Mouse (Mus musculus): ENCODE measurements around the gene Gm44596. TPM values are rescaled to one million over a fixed set of nuclear protein-coding genes. Genes with fewer than 3 reads are reported as not detected.

The Gm44596 gene
- polyA plus RNA-seq, 1 experiment from 2014 or later, result not detected

- 88% methylated on average over 1 of the region's 1 CpGs for WGBS
- Histone ChIP-seq H3K27me3 (replicated peaks; ENCODE audit: low read depth, poor library complexity, severe bottlenecking) (no peaks in the 10 kb centered on the region), H3K4me3 (no peak overlapping the region), H3K36me3 (replicated peaks) (no peaks in the 10 kb centered on the region), H3K4me1 (no peaks in the 10 kb centered on the region), H3K9me3 (no peaks in the 10 kb centered on the region), H3K27ac (replicated peaks) (no peak overlapping the region)
- DNase-seq (ENCODE audit: low spot score), result no peak
These were observed 13.9 kb downstream of the Gm44596 start for GRCm38 (mm10) chr6:128389185-128389584.

DNA sequence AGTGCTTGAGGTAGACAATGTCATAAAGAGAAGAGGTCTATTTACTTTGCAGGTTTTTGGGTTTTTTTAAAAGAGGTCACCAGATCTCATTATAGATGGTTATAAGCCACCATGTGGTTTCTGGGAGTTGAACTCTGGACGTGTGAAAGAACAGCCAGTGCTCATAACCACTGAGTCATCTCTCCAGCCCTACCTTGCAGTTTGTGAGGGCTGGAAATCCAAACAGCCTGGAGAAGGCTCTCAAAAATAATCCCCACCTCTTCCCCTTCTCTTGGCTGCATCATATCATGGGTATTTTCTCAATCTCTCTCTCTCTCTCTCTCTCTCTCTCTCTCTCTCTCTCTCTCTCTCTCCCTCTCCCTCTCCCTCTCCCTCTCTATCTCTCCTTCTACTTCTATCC lies 15.4 kb downstream of the Gm44596 start:
- Histone ChIP-seq H3K9me3 (no peaks in the 10 kb centered on the region), H3K4me1 (no peaks in the 10 kb centered on the region), H3K36me3 (replicated peaks) (no peaks in the 10 kb centered on the region), H3K27ac (replicated peaks) (no peak overlapping the region), H3K4me3 (no peak overlapping the region), H3K27me3 (replicated peaks; ENCODE audit: low read depth, poor library complexity, severe bottlenecking) (no peaks in the 10 kb centered on the region)
- no peak for DNase-seq (ENCODE audit: low spot score)
- 75% methylated on average over 1 of the region's 1 CpGs for WGBS

GRCm38 (mm10) chr6:128397574-128398261 lies 22.4 kb downstream of the Gm44596 start:
- no peak for DNase-seq (ENCODE audit: low spot score)
- 76% methylated on average over 7 of the region's 7 CpGs for WGBS
- Histone ChIP-seq H3K4me3 (no peak overlapping the region), H3K36me3 (replicated peaks) (no peaks in the 10 kb centered on the region), H3K9me3 (no peaks in the 10 kb centered on the region), H3K27ac (replicated peaks) (no peak overlapping the region), H3K4me1 (peaks cover 10% of the 10 kb centered on the region), H3K27me3 (replicated peaks; ENCODE audit: low read depth, poor library complexity, severe bottlenecking) (no peaks in the 10 kb centered on the region)

DNA sequence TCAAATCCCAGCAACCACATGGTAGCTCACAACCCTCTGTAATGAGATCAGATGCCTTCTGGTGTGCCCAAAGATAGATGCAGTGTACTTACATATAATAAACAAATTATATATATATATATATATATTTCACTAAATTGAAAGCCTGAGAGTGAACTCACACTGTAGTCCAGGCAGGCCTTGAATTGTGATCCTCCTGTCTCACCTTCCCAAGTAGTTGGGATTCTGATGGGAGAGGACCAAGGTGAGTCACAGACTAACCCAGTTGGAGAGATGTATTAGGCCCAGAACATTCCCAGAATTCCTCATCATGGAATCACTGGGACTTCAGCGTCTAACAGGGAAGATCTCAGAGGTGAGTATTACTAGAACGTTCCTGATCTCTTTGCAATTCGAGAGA lies 23.7 kb downstream of the Gm44596 start, which contains the start of gene Nrip2:
Gene Nrip2 (plus strand): TSS at position 301 of the 400 bp plus-strand sequence.
- Histone ChIP-seq H3K4me1 (peaks cover 10% of the 10 kb centered on the region), H3K9me3 (no peaks in the 10 kb centered on the region), H3K27ac (replicated peaks) (peak within 1 kb of the TSS; percentile 48; the same call in 1 of the 2 replicates), H3K4me3 (peak within 1 kb of the TSS; percentile 28; the same call in 1 of the 2 replicates), H3K27me3 (replicated peaks; ENCODE audit: low read depth, poor library complexity, severe bottlenecking) (no peaks in the 10 kb centered on the region), H3K36me3 (replicated peaks) (no peaks in the 10 kb centered on the region)
- DNase-seq (ENCODE audit: low spot score), result no peak
- 81% methylated on average over 3 of the region's 3 CpGs for WGBS

GRCm38 (mm10) chr6:128399421-128400185 lies 24.3 kb downstream of the Gm44596 start:
- Histone ChIP-seq H3K27me3 (replicated peaks; ENCODE audit: low read depth, poor library complexity, severe bottlenecking) (no peaks in the 10 kb centered on the region), H3K4me1 (peaks cover 10% of the 10 kb centered on the region), H3K27ac (replicated peaks) (peak overlapping the region; percentile 48; the same call in 1 of the 2 replicates), H3K4me3 (peak overlapping the region; percentile 28; the same call in 1 of the 2 replicates), H3K36me3 (replicated peaks) (no peaks in the 10 kb centered on the region), H3K9me3 (no peaks in the 10 kb centered on the region)
- 55% methylated on average over 21 of the region's 21 CpGs for WGBS
- DNase-seq (ENCODE audit: low spot score), result peak; percentile 36

DNA sequence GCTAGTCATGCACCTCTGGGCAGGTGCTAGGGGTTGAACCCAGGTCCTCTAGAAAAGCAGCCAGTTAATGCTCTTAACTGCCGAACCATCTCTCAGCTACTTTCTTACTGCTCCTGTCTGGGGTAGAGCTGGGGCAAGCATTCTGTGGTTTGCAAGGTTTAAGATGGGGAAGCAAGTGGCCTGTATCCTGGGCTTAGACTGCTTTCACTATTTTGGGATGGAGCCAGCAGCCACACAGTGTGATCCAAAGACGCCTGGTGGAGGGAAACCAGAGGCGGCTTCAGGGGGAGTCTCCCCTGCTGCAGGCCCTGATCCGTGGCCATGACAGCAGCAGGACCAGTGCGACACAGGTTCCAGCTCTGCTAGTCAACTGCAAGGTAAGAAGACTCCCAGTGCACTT lies 29.4 kb downstream of the Gm44596 start:
- Histone ChIP-seq H3K4me1 (peaks cover 4% of the 10 kb centered on the region), H3K9me3 (no peaks in the 10 kb centered on the region), H3K27me3 (replicated peaks; ENCODE audit: low read depth, poor library complexity, severe bottlenecking) (no peaks in the 10 kb centered on the region), H3K27ac (replicated peaks) (no peak overlapping the region), H3K4me3 (no peak overlapping the region), H3K36me3 (replicated peaks) (peaks cover 40% of the 10 kb centered on the region)
- no peak for DNase-seq (ENCODE audit: low spot score)
- 60% methylated on average over 5 of the region's 5 CpGs for WGBS

DNA sequence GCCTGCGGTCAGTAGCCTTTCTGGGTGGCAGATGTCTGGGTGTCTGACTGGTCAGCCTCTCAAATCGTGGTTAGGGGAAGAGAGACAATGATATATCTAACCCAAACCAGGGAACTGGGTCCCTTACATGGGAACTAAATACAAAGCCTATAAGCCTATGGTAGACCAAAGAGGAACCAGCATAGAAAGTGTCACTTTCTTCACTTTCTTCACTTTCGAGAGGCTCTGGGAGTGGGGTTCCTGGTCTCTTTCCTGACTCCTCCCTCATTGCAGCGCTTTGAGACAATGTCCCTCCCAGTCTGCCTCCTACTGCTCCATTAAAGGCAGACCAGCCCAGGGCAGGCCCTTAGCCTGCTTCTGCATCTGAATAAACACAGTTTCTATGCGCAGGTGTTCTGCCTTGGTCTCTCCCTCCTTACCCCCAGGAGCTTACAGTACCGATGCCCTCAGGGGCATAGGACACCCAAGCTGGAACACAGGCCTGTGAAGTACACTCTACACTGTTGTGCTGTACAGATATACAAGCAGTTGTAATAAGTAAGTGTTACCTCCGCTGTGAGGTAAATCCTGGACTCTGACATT lies 33.3 kb downstream of the Gm44596 start:
- Histone ChIP-seq H3K4me1 (no peaks in the 10 kb centered on the region), H3K4me3 (no peak overlapping the region), H3K27ac (replicated peaks) (no peak overlapping the region), H3K27me3 (replicated peaks; ENCODE audit: low read depth, poor library complexity, severe bottlenecking) (no peaks in the 10 kb centered on the region), H3K36me3 (replicated peaks) (peaks cover 79% of the 10 kb centered on the region), H3K9me3 (no peaks in the 10 kb centered on the region)
- WGBS, result 87% methylated on average over 7 of the region's 7 CpGs
- DNase-seq (ENCODE audit: low spot score), result no peak

DNA sequence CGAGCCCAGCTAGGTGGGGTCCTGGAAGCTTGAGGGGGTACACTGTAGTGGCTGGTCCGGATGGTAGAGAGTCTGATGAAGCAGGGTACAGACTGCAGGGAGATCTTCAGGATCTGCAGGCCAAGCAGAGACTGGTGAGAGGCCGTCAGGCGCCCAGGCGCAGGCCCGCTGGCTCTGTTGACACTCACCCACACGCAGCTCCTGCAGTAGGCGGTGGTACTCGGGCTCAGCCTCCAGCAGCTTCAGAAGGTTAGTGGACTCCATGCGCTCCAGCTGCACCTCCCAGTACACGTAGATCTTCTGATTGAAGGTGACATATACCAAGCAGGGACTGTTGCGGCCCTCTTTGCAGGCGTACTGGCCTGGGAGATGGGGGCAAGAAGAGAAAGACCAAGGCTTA lies 35.0 kb downstream of the Gm44596 start:
- Histone ChIP-seq H3K4me3 (no peak overlapping the region), H3K27ac (replicated peaks) (no peak overlapping the region), H3K27me3 (replicated peaks; ENCODE audit: low read depth, poor library complexity, severe bottlenecking) (no peaks in the 10 kb centered on the region), H3K4me1 (no peaks in the 10 kb centered on the region), H3K9me3 (no peaks in the 10 kb centered on the region), H3K36me3 (replicated peaks) (peaks cover 95% of the 10 kb centered on the region)
- DNase-seq (ENCODE audit: low spot score), result no peak
- WGBS, result 95% methylated on average over 13 of the region's 13 CpGs

DNA sequence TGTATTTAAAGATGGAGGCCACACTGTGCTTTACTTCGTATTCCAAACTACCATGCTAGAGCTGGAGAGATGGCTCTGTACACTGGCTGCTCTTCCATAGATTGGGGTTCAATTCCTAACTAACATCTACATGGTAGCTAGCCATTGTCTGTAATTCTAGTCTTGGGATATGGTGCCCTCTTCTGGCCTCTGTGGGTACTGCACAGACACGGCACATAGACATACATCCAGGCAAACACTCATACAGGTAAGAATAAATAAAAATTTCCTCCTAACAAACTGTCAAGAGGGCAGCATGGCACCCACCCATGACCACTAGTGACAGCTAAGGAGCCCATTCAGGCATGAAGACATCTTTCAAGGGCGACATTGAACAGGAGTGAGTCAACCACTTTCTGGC lies 35.8 kb downstream of the Gm44596 start:
- Histone ChIP-seq H3K4me3 (no peak overlapping the region), H3K9me3 (no peaks in the 10 kb centered on the region), H3K4me1 (no peaks in the 10 kb centered on the region), H3K27ac (replicated peaks) (no peak overlapping the region), H3K27me3 (replicated peaks; ENCODE audit: low read depth, poor library complexity, severe bottlenecking) (no peaks in the 10 kb centered on the region), H3K36me3 (replicated peaks) (peaks cover 96% of the 10 kb centered on the region)
- WGBS, result 23% methylated on average over 3 of the region's 3 CpGs
- peak; percentile 81 for DNase-seq (ENCODE audit: low spot score)

DNA sequence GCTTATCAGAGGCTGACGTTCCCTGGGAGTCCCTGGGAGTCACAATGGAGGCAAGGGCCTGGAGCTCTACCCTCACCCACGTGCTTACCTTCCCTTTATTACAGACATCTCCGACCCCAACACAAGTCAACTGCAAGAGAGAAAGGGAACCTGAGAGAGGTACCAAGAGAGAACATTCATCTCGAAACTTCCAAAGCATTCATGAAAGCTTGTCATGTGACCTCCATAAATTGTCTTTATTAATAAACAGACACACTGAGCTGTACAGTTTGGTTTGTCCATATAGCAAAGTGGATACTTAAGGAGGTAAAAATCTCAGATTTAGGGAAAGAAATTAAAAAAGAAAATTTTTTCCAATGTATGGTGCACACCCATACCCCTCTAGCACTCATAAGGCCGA lies 40.9 kb downstream of the Gm44596 start:
- WGBS, result 93% methylated on average over 5 of the region's 5 CpGs
- H3K4me3 ChIP-seq, result no peak overlapping the region
- H3K27ac ChIP-seq (replicated peaks), result no peak overlapping the region
- DNase-seq (ENCODE audit: low spot score), result no peak
- no peaks in the 10 kb centered on the region for H3K4me1 ChIP-seq
- peaks cover 74% of the 10 kb centered on the region for H3K36me3 ChIP-seq (replicated peaks)
- no peaks in the 10 kb centered on the region for H3K9me3 ChIP-seq
- H3K27me3 ChIP-seq (replicated peaks; ENCODE audit: low read depth, poor library complexity, severe bottlenecking), result no peaks in the 10 kb centered on the region

DNA sequence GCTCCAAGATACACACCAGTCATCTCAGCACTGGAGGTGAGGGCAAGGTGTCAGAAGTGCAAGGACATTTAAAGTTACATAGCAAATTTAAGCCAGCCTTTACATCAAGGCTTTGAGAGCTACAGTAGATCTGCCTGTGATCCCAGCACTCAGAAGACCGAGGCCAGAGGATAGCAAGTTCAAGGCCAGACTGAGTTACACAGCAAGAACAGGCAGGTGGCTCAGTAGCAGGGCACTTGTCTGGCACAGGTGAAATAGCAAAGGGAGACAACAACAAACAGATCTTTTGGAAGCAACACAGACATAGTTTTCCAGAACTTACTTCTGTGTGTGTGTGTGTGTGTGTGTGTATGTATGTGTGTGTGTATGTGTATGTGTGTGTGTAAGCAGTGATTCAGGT lies 42.8 kb downstream of the Gm44596 start:
- Histone ChIP-seq H3K4me1 (no peaks in the 10 kb centered on the region), H3K27me3 (replicated peaks; ENCODE audit: low read depth, poor library complexity, severe bottlenecking) (no peaks in the 10 kb centered on the region), H3K36me3 (replicated peaks) (peaks cover 57% of the 10 kb centered on the region), H3K27ac (replicated peaks) (no peak overlapping the region), H3K4me3 (no peak overlapping the region), H3K9me3 (no peaks in the 10 kb centered on the region)
- no peak for DNase-seq (ENCODE audit: low spot score)
- 91% methylated on average over 1 of the region's 1 CpGs for WGBS

- H3K27ac ChIP-seq (replicated peaks), result no peak overlapping the region
- DNase-seq (ENCODE audit: low spot score), result no peak
- H3K36me3 ChIP-seq (replicated peaks), result peaks cover 31% of the 10 kb centered on the region
- 97% methylated on average over 2 of the region's 2 CpGs for WGBS
- no peaks in the 10 kb centered on the region for H3K27me3 ChIP-seq (replicated peaks; ENCODE audit: low read depth, poor library complexity, severe bottlenecking)
- no peaks in the 10 kb centered on the region for H3K9me3 ChIP-seq
- H3K4me1 ChIP-seq, result peaks cover 7% of the 10 kb centered on the region; the same call in 1 of the 2 replicates
- H3K4me3 ChIP-seq, result no peak overlapping the region
These were observed 45.7 kb downstream of the Gm44596 start for GRCm38 (mm10) chr6:128421036-128421435.

Measured in embryonic facial prominence, embryonic 10.5 days (tissue).